Mouse (Mus musculus): ENCODE data around the gene Ugt1a7c.
"Not testable (repeated sequence)": the region's sequence is repeated elsewhere in the genome, so short reads cannot be mapped to it uniquely, and the experiment has no call there.

The Ugt1a7c gene

DNA sequence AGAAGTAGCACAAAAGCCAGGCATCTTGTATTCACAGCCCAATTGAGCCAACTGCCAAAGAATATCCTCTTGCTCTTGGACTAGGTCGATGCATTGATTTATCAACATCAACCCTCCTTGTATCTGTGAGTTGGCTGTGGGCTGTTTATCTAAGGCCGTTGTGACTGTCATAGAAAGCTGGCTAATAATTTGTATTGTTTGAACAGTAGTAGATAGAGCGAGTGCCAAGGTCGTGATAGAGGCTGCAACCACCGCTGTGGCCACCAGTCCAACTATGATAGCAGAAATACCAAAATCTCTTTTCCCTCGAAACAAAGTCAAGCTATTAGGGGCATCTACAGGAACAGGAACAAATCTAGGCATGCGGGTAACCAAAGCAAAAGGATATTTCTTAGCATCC lies 77.3 kb downstream of the Ugt1a7c start:
- in situ Hi-C loops (cut with MboI; ENCODE audit: unreplicated experiment in 2 of 2) = not testable (repeated sequence)

DNA sequence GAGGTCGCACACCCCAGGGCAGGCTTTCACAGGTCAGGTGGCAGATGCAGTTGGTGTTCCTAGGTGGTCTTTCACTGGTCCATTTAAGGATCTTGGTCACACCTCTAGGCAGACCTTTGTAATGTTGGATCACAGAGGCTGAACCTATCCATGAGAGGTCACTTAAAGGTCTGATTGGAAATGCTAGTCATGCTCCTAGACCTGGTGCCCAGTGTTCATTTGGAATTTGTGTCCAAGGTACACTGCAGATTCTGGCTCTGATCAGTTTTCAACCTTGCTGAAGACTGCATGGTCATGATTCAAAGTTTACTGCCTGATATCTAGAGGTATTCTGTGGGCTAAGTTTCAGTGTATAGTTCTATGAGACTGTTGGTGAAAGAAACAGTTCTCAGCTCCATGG lies 84.8 kb downstream of the Ugt1a7c start:
- in situ Hi-C loops (cut with MboI; ENCODE audit: unreplicated experiment in 2 of 2) = no loop called here

DNA sequence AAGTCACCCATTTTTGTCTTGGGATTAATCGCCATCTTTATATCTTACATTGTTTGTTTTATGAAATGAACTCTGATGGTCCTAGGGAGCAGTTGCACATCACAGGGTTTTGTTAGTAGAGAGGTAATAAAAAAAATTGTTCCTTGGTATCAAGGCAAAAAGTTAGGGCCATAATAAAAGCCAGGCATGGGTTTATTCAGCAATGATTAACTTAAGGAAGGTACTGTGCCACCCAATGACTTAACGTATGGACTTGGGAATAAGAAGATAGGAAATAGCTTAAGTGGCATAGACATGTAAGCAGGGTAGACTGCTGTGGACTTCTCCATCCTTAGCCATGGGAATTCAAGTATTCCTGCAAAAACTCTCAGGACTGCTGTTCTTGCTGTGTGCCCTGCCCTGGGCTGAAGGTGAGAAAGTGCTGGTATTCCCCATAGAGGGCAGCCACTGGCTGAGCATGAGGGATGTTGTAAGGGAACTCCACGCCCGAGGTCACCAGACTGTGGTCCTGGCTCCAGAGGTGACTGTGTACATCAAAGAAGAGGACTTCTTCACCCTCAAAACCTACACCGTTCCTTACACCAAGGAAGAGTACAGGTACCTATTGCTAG lies 91.6 kb downstream of the Ugt1a7c start:
- in situ Hi-C loops (cut with MboI; ENCODE audit: unreplicated experiment in 2 of 2) = no loop called here

DNA sequence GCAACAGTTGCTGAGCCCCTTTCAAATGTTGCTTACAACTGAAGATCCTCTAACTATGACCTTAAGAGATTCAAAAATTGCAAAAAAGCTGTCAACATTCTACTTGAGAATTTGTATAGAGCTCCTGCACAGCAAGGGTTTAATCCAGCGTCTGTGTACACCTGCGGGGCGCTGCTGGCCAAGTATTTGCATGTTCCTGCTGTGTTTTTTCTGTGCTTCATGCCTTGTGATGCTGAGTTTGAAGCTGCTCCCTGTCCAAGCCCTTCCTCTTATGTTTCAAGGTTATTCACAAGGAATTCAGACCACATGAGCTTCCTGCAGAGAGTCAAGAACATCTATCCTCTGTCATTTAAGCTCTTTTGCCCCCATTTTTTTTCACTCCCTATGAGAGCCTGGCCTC lies 97.3 kb downstream of the Ugt1a7c start:
- in situ Hi-C loops (cut with MboI; ENCODE audit: unreplicated experiment in 2 of 2) = no loop called here

DNA sequence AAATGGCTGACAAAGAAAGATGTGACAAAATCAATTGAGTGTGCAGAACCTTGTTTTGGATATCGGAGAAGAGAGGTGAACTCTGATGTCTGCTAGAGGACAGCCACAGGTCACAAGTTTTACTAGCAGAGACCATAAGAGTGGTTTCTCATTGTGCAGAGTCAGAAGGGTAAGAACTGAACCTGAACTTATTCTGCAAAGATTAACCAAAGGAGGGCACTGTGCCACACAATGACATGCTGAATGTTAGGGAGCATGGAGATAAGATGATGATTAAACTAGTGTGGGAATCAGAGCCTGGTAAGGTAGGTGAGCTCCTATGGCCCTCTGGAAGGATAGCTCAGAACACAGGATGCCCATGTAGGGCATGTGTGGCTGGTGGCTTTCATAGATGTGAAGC lies 100.8 kb downstream of the Ugt1a7c start:
- in situ Hi-C loops (cut with MboI; ENCODE audit: unreplicated experiment in 2 of 2) = no loop called here

DNA sequence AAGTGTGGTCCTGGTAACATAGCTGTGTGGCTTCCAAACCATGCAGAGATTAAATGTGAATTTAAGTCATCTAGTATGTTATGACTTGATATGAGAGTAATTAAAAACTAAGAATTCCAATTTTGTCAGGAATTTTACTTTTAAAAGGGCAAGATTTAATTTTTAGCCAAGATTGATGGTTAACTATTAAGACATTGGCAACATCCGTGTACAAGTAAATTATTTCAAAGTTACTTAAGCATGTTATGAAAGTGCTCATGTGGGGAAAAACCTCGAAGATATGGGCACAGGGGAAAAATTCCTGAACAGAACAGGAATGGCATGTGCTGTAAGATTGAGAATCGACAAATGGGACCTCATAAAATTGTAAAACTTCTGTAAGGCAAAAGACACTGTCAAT lies 102.6 kb downstream of the Ugt1a7c start:
- in situ Hi-C loops (cut with MboI; ENCODE audit: unreplicated experiment in 2 of 2) = no loop called here

DNA sequence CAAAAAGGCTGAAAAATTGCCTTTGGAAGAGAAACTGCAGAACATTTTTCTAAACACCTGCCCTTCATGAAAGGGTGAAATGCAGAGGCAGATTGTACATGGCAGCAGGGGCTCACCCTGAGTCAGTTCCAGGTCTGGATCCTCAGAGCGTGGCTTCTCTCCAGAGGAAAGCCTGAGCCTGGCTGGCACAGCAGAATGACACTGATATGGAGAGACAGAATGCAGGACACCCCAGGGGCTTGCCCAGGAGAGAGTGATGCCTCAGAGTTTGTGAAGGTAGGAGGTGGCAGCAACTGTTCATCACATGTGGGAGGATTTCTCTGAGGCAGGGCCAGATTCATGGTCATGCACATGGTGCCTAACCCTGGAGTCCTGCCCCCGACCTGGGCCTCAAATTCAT lies 105.1 kb downstream of the Ugt1a7c start:
- in situ Hi-C loops (cut with MboI; ENCODE audit: unreplicated experiment in 2 of 2) = no loop called here

DNA sequence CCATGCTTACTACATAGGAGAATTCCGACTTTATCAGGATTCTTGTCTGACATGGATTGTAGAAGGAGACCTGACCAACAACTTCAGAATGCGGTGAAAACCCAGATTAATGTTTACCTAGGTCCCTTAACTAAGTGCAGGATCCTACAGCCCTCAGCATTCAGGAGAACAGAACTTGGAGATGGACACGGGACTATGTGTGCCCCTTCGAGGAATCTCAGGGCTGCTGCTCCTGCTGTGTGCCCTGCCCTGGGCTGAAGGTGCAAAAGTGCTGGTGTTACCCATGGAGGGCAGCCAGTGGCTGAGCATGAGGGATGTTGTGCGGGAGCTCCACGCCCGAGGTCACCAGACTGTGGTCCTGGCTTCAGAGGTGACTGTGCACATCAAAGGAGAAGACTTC lies 105.6 kb downstream of the Ugt1a7c start, which contains the start of gene Ugt1a2:
Gene Ugt1a2, plus strand, starts transcription at position 146 of the 400 bp plus-strand sequence.
- in situ Hi-C loops (cut with MboI; ENCODE audit: unreplicated experiment in 2 of 2) = no loop called here

DNA sequence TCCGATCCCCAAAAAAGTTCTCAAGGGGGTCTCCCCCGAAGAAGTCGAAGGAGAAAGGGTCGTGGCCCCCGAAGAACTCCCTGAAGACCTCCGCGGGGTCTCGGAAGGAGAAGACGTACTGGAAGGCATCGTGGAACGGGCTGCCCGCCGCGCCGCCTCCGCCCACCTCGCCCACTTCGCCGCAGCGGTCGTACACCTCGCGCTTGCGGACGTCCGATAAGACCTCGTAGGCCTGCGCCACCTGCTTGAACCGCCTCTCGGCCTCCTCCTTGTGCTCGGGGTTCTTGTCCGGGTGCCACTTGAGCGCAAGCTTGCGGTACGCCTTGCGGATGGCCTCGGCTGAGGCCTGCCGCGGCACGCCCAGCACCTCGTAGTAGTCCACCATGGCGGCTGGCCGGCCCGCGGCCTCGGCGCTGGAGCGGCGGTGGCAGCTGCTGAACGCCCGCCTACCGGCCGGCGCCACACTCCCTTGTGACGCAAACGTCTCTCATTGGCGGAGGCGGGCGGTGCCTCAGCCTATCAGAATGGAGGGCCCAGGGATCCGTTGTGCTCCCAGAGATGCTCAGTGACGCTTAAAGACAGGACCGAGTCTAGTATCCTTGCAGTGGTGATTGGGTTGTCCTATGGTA lies 110.5 kb downstream of the Ugt1a7c start, which contains the start of gene Dnajb3:
Gene Dnajb3, minus strand, starts transcription at position 489 of the 629 bp plus-strand sequence.
- in situ Hi-C loops (cut with MboI; ENCODE audit: unreplicated experiment in 2 of 2) = no loop called here

DNA sequence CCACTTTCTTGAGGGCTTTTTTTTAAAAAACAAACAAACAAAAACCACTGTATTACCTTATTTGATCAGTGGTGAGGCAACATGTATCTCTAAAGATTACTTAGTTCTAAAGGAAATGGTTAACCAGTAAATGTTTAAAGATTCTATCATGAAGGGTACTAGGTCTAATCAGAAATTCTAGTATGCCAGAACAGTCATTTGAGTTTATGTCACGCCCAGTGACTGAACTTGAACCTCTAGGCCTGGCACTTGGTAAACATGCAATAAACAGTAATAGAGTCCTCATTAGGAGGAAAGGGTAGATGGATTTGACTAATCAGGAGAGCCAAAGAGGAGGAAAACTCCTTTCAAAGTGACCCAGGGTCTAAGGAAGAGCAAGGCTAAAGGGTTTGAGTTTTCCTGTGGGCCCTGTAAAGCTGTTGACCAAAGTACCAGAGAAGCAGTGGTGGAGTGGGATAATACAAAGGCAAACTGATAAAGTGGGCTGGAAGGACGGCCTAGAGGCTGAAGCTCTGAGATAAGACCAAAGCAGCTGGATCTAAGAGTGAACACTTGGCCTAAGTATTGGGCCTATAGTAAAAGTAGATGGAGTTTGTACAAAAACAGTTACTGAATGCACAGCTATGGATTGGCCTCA lies 112.1 kb downstream of the Ugt1a7c start:
- in situ Hi-C loops (cut with MboI; ENCODE audit: unreplicated experiment in 2 of 2) = no loop called here

DNA sequence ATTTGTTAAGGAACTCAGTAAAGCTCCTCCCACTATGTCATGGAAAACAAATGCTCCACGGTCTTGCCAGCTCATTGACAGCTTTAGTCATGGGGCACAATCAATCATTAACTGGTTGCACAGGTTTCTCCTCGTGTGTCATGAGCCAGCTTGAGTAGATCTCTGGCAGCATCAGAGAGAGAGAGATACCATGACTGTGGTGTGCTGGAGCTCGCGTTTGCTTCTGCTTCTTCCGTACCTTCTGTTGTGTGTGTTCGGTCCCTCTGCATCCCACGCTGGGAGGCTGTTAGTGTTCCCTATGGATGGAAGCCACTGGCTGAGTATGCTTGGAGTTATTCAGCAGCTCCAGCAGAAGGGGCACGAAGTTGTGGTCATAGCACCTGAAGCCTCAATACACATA lies 117.0 kb downstream of the Ugt1a7c start, which contains the start of gene Ugt1a1:
Gene Ugt1a1, plus strand, starts transcription at position 148 of the 400 bp plus-strand sequence.
- in situ Hi-C loops (cut with MboI; ENCODE audit: unreplicated experiment in 2 of 2) = no loop called here

DNA sequence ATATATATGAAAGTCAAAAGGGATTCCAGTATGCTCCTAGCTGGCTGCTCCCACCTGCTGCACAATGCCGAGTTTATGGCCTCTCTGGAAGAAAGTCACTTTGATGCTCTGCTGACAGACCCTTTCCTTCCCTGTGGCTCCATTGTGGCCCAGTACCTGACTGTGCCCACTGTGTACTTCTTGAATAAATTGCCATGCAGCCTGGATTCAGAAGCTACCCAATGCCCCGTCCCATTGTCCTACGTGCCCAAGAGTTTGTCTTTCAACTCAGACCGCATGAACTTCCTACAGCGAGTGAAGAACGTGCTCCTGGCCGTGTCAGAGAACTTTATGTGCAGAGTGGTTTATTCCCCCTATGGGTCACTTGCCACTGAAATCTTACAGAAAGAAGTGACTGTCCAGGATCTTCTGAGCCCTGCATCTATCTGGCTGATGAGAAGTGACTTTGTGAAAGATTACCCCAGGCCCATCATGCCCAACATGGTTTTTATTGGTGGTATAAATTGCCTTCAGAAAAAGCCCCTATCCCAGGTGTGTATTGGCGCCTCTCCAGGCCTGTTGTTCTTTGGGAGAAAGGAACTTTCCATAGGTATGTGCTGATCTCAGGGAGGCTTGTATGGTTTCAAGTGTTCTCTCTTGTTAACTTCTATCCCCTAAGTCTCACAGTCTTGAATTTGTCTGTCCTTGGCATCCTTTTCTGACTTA lies 117.6 kb downstream of the Ugt1a7c start:
- in situ Hi-C loops (cut with MboI; ENCODE audit: unreplicated experiment in 2 of 2) = no loop called here

DNA sequence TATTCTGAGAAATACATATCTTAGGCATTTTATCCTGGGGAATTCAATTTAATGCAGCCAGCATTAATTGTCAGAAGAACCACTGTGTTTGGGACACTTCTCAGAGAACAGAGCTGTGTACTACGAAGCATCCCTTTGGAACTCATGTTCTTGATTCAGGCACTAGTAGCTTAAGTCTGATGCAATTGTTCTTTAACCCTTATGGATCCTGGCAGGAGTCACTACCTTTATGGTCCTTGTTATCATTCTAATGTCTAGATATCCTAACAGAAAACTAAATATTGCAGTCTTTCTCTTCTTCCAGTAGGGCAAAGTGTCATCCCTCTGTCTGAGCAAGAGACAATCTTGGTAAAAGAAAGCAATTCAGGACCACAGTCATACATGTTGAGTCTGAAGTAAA lies 118.2 kb downstream of the Ugt1a7c start:
- in situ Hi-C loops (cut with MboI; ENCODE audit: unreplicated experiment in 2 of 2) = no loop called here

DNA sequence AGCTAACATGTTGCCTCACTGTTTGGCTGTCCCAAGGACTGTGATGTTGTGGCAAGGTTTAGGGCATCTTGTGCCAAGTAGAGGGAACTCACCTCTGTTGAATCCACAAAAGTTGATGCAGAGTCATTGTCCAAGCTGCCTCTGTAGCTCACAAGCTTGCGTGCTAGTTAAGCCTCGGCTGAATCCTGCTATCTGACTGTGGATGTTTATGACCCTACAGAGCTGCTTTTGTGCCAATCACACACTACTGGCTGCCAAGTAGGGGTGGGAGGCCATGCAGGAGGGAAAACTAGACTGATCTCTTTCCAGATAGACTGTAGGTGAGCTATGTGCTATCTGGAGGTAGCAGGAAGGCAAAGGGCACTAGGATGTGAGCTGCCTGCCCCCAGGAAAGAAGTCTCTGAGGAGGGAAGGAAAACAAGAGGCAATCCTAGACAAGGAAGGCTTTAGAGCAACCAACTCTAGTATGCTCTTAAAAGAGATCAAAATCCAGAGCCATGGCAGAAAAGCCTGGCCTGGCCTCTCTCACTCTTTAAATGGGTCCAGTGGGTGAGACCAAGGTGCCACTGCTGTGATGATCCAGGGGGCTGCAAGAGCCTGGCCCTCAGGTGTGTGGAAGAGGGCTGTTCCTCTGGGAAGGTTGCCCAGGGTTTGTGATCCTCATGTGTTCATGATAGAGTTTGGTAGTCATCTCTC lies 119.1 kb downstream of the Ugt1a7c start:
- in situ Hi-C loops (cut with MboI; ENCODE audit: unreplicated experiment in 2 of 2) = no loop called here

DNA sequence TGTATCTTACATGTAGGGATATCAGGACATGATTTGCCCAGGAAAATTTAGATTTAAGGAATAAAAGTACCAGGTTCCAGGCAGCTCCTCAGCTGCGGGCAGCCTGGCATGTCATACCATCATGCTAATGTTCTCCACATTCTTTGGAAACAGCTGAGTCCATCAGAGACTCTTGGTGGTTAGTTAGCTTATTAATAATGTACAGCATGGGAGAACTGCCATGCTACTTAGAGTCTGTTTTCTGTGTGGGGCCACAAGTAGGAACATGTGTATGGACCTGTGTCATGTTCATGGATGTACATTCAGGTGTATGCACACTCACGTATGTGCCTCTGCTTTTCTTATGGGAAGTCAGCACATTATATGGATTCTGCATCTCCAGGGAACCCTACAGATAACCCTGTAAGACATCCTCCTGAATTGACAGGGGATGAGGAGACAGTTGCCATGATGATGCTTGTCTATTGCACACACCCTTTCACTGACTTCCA lies 119.6 kb downstream of the Ugt1a7c start:
- in situ Hi-C loops (cut with MboI; ENCODE audit: unreplicated experiment in 2 of 2) = no loop called here

DNA sequence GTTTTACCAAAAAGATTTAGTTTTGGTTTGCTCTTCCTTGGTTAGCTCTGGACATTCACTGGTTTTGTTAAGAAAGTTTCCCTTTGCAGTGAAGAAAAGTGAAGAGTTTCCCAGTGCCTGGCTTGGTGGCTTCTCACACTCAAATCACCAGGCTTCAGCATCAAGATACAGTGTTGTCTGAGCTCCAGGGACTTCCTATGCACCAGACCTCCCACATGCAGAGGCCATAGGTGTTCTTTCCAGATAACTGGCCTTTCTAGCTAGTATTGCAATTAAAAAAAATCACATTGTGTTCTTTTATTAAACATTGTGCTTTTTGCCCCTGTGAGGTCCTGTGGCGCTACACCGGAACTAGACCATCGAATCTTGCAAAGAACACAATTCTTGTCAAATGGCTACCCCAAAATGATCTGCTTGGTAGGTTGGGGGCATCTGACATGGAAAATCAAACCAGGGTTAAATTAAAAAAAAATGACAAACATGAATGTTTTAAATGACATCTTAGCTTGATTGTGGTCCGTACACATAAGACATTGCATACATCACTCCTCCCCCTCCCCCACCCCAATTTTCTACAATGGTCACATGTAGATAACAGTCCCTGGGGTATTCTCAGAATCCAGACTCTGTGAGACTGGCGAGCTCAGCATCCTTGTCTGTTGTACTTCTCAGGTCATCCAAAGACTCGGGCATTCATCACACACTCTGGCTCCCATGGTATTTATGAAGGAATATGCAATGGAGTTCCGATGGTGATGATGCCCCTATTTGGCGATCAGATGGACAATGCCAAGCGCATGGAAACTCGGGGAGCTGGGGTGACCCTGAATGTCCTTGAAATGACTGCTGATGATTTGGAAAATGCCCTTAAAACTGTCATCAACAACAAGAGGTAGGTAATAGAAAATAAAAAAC lies 120.9 kb downstream of the Ugt1a7c start:
- in situ Hi-C loops (cut with MboI; ENCODE audit: unreplicated experiment in 2 of 2) = no loop called here

DNA sequence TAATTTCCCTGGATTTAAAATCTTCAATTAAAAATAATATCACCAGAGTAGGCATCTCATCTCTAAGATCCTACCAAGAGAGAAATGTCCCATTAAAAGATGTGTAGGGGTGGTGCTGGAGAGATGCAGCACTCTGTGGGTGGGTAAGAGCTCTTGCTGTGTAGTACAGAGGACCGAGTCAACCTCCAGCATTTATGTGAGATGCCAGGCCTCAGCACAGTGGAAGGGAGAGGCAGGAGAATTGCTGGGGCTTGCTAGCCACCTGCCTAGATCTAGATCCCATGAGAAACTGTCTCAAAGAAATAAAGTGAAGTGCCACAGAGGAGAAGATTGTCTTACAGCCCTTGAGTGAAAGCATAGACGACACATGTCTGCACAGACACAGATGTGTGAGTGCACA lies 121.7 kb downstream of the Ugt1a7c start:
- in situ Hi-C loops (cut with MboI; ENCODE audit: unreplicated experiment in 2 of 2) = no loop called here

DNA sequence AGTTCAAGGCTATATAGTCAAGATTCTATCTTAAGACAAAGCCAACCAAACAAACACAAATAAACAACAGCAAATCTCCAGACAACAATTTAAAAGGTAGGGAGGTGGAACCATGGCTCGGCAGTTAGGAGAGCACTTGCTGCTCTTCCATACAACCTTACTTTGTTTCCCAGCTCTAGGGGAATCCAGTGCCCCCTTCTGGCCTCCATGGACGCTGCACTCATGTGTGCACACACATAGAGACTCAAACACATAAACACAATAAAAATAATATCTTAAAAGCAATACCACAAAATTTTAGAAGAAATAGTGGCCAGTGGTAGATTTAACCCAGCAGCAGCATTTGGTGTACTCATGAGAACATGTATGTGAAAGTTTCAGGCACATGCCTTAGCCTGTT lies 122.3 kb downstream of the Ugt1a7c start:
- in situ Hi-C loops (cut with MboI; ENCODE audit: unreplicated experiment in 2 of 2) = no loop called here

DNA sequence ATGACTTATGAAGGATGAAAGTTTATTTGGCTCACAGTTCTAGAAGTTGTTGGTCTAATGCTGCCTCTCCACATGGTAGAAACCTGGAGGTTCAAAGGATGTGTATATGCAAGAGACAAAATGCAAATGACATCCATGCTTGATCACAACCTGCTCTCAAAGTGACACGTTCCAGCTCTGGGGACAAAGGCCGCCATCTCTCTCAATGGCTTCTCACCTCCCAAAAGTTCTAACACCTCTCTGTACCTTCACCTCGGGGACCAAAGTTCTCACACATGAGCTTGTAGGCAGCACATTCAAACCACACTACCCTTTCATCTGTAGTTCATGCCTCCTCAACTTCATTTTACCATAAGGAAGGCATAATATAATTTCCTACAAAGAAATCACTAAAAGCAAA lies 122.7 kb downstream of the Ugt1a7c start:
- in situ Hi-C loops (cut with MboI; ENCODE audit: unreplicated experiment in 2 of 2) = no loop called here

DNA sequence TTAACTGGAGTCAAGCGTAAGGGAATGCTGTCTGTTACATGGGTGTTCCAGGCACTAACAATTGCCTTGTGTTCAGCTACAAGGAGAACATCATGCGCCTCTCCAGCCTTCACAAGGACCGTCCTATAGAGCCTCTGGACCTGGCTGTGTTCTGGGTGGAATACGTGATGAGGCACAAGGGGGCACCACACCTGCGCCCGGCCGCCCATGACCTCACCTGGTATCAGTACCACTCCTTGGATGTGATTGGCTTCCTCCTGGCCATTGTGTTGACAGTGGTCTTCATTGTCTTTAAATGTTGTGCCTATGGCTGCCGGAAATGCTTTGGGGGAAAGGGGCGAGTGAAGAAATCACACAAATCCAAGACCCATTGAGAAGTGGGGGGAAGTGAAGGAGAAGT lies 123.2 kb downstream of the Ugt1a7c start:
- in situ Hi-C loops (cut with MboI; ENCODE audit: unreplicated experiment in 2 of 2) = no loop called here

Measured in v-Abl transformed pro-B cells (cell line).